Mouse (Mus musculus) MEL (cell line): ENCODE results near the gene Erp29. TPM values are rescaled to one million over a fixed set of nuclear protein-coding genes. Genes with fewer than 3 reads are reported as not detected.

Experiments used
- DNase-seq: peaks from one replicate; pipeline ENCODE4 v3.0.0; 2011; ENCODE audit warnings: low read depth, low spot score
- H3K27ac ChIP-seq: 2 replicates; pipeline ENCODE4 v1.5.1; 2012; ENCODE audit warnings: low read depth, mild to moderate bottlenecking, control low read depth, low read length, moderate library complexity; ENCODE audit not compliant: control insufficient read depth
- H3K27me3 ChIP-seq, 2 experiments: fragments of 150-350 bp in 1 of 2; sonication (generic) in 1 of 2; 2 replicates each; pipeline ENCODE4 v1.6.1; 2012; ENCODE audit warnings: low read length in 2 of 2, mild to moderate bottlenecking in 2 of 2, improper control_type of control experiment in 1 of 2, moderate library complexity in 1 of 2; ENCODE audit not compliant: insufficient read depth in 2 of 2, control insufficient read depth in 1 of 2
- H3K36me3 ChIP-seq, 2 experiments: 2 replicates each; pipeline ENCODE4 v1.6.1; 2012 to 2014; ENCODE audit warnings: low read length in 2 of 2, improper control_type of control experiment in 1 of 2, inconsistent platforms in 1 of 2, mild to moderate bottlenecking in 1 of 2; ENCODE audit not compliant: insufficient read depth in 2 of 2, control insufficient read depth in 1 of 2
- H3K4me1 ChIP-seq, 2 experiments: fragments of 150-350 bp in 1 of 2; sonication (generic) in 1 of 2; 2 replicates each; pipeline ENCODE4 v1.6.1; 2012; ENCODE audit warnings: low read length in 2 of 2, improper control_type of control experiment in 1 of 2, mild to moderate bottlenecking in 1 of 2; ENCODE audit not compliant: insufficient read depth in 2 of 2, control insufficient read depth in 1 of 2
- H3K4me3 ChIP-seq, 2 experiments: fragments of 150-350 bp in 1 of 2; sonication (generic) in 1 of 2; 2 replicates each; pipeline ENCODE4 v1.5.1; 2012; ENCODE audit warnings: low read depth in 2 of 2, low read length in 2 of 2, mild to moderate bottlenecking in 2 of 2, moderate library complexity in 2 of 2, control low read depth in 1 of 2, improper control_type of control experiment in 1 of 2; ENCODE audit not compliant: control insufficient read depth in 1 of 2, insufficient read depth in 1 of 2
- H3K79me2 ChIP-seq: 2 replicates; pipeline ENCODE4 v1.6.1; 2012; ENCODE audit warnings: mild to moderate bottlenecking, low read length, moderate library complexity; ENCODE audit not compliant: control insufficient read depth, poor library complexity, insufficient read depth
- H3K9ac ChIP-seq: 2 replicates; pipeline ENCODE4 v1.6.1; 2012; ENCODE audit warnings: low read depth, mild to moderate bottlenecking, control low read depth, low read length, moderate library complexity; ENCODE audit not compliant: control insufficient read depth, poor library complexity, severe bottlenecking
- H3K9me3 ChIP-seq: fragments of 150-350 bp; sonication (generic); replicated peaks from 2 replicates; pipeline ENCODE4 v1.6.1; 2012; ENCODE audit warnings: mild to moderate bottlenecking, low read length, improper control_type of control experiment, moderate library complexity; ENCODE audit not compliant: insufficient read depth
- BHLHE40 ChIP-seq: IDR thresholded peaks from 2 replicates; pipeline ENCODE4 v1.6.1; 2012; ENCODE audit warnings: low read depth, mild to moderate bottlenecking, inconsistent platforms, low read length, improper control_type of control experiment, borderline replicate concordance
- ELF1 ChIP-seq: IDR thresholded peaks from 2 replicates; pipeline ENCODE4 v1.6.1; 2014; ENCODE audit warnings: low read depth, mild to moderate bottlenecking, inconsistent platforms, low read length, improper control_type of control experiment, moderate library complexity
- EP300 ChIP-seq, 2 experiments: IDR thresholded peaks; 2 replicates each; pipeline ENCODE4 v1.6.1; 2011; ENCODE audit warnings: improper control_type of control experiment in 2 of 2, low read length in 2 of 2, low read depth in 1 of 2, mild to moderate bottlenecking in 1 of 2
- ETS1 ChIP-seq: IDR thresholded peaks from 2 replicates; pipeline ENCODE4 v1.6.1; 2012; ENCODE audit warnings: low read depth, mild to moderate bottlenecking, inconsistent platforms, low read length, improper control_type of control experiment, moderate library complexity
- GATA1 ChIP-seq: IDR thresholded peaks from 2 replicates; pipeline ENCODE4 v1.6.1; 2011; ENCODE audit warnings: low read depth, low read length, improper control_type of control experiment
- JUND ChIP-seq: IDR thresholded peaks from 2 replicates; pipeline ENCODE4 v1.6.1; 2011; ENCODE audit warnings: low read depth, mild to moderate bottlenecking, improper control_type of control experiment, low read length
- MAX ChIP-seq: IDR thresholded peaks from 2 replicates; pipeline ENCODE4 v1.6.1; 2011; ENCODE audit warnings: low read length, improper control_type of control experiment
- MXI1 ChIP-seq: IDR thresholded peaks from 2 replicates; pipeline ENCODE4 v1.6.1; 2011; ENCODE audit warnings: mild to moderate bottlenecking, low read depth, low read length, improper control_type of control experiment
- MYB ChIP-seq: IDR thresholded peaks from 2 replicates; pipeline ENCODE4 v1.6.1; 2011; ENCODE audit warnings: mild to moderate bottlenecking, low read depth, low read length, improper control_type of control experiment
- MYC ChIP-seq: IDR thresholded peaks from 2 replicates; pipeline ENCODE4 v1.6.1; 2011; ENCODE audit warnings: low read depth, mild to moderate bottlenecking, low read length, improper control_type of control experiment, moderate library complexity
- NELFE ChIP-seq: IDR thresholded peaks from 2 replicates; pipeline ENCODE4 v1.6.1; 2011; ENCODE audit warnings: low read depth, low read length, improper control_type of control experiment
- POLR2A ChIP-seq, 2 experiments: IDR thresholded peaks; 2 replicates each; pipeline ENCODE4 v1.6.1; 2011 to 2012; ENCODE audit warnings: low read length in 2 of 2, mild to moderate bottlenecking in 2 of 2, control low read depth in 1 of 2, improper control_type of control experiment in 1 of 2, low read depth in 1 of 2, moderate library complexity in 1 of 2; ENCODE audit not compliant: control insufficient read depth in 1 of 2, insufficient read depth in 1 of 2, poor library complexity in 1 of 2
- POLR2AphosphoS2 ChIP-seq: IDR thresholded peaks from 2 replicates; pipeline ENCODE4 v1.6.1; 2011; ENCODE audit warnings: low read length, improper control_type of control experiment
- POLR2AphosphoS5 ChIP-seq: IDR thresholded peaks from 2 replicates; pipeline ENCODE4 v1.6.1; 2012; ENCODE audit warnings: low read depth, borderline replicate concordance, mild to moderate bottlenecking, inconsistent platforms, low read length, moderate library complexity, mixed read lengths
- RCOR1 ChIP-seq: IDR thresholded peaks from 2 replicates; pipeline ENCODE4 v1.6.1; 2012; ENCODE audit warnings: low read depth, mild to moderate bottlenecking, inconsistent platforms, low read length, improper control_type of control experiment
- SIN3A ChIP-seq: IDR thresholded peaks from 2 replicates; pipeline ENCODE4 v1.6.1; 2012; ENCODE audit warnings: low read length, improper control_type of control experiment, inconsistent platforms
- SMC3 ChIP-seq: IDR thresholded peaks from 2 replicates; pipeline ENCODE4 v1.6.1; 2011; ENCODE audit warnings: low read depth, low read length, improper control_type of control experiment
- TCF12 ChIP-seq: IDR thresholded peaks from 2 replicates; pipeline ENCODE4 v1.6.1; 2014; ENCODE audit warnings: low read depth, mild to moderate bottlenecking, inconsistent platforms, low read length, improper control_type of control experiment, moderate library complexity
- USF1 ChIP-seq: IDR thresholded peaks from 2 replicates; pipeline ENCODE4 v1.6.1; 2014; ENCODE audit warnings: low read depth, mild to moderate bottlenecking, inconsistent platforms, low read length, improper control_type of control experiment, moderate library complexity
- ZC3H11A ChIP-seq: IDR thresholded peaks from 2 replicates; pipeline ENCODE4 v1.6.1; 2012; ENCODE audit warnings: low read depth, mild to moderate bottlenecking, inconsistent platforms, low read length, improper control_type of control experiment
- ZMIZ1 ChIP-seq: IDR thresholded peaks from 2 replicates; pipeline ENCODE4 v1.6.1; 2012; ENCODE audit warnings: low read depth, mild to moderate bottlenecking, inconsistent platforms, low read length, improper control_type of control experiment, moderate library complexity
- ZNF384 ChIP-seq: IDR thresholded peaks from 2 replicates; pipeline ENCODE4 v1.6.1; 2012; ENCODE audit warnings: low read depth, mild to moderate bottlenecking, inconsistent platforms, low read length, improper control_type of control experiment
- polyA plus RNA-seq, 2 experiments: library from polyadenylated mRNA; stranded (reverse) in 1 of 2; unstranded in 1 of 2; fragments of >175 nt in 1 of 2; fragments of >200 nt in 1 of 2; gene quantifications; 2 replicates each; pipeline versions ENCODE4 v1.2.1 to v1.2.4; 2012; ENCODE audit warnings: low replicate concordance in 2 of 2, low read depth in 1 of 2; ENCODE audit not compliant: insufficient read length in 2 of 2, insufficient read depth in 1 of 2, missing spikeins in 1 of 2
- total RNA-seq: library from RNA; depleted of rRNA; stranded (reverse); fragments of 300-350 nt; gene quantifications from 2 replicates; pipeline ENCODE4 v1.2.3, GENCODE M21; 2012

Erp29 gene
- total and polyA plus RNA-seq, 3 experiments, result 167 to 244 TPM; not detected in 1

GRCm38 (mm10) chr5:121461339-121462170 lies 9.2 kb upstream of the Erp29 start:
- Histone ChIP-seq H3K4me3 (no peak overlapping the region), H3K27ac (peak overlapping the region; percentile 9; the same call in 1 of the 2 replicates), H3K27me3 (no peaks in the 10 kb centered on the region), H3K4me1 (peaks cover 0 to 10% of the 10 kb centered on the region in 2 experiments; a peak in 3 of 4 replicates), H3K9me3 (no peaks in the 10 kb centered on the region), H3K9ac (no peak overlapping the region), H3K36me3 (peaks cover 0 to 17% of the 10 kb centered on the region in 2 experiments; a peak in 2 of 4 replicates), H3K79me2 (no peaks in the 10 kb centered on the region)
- TF ChIP-seq BHLHE40 (peak; percentile 52; the same call in 1 of the 2 replicates), ZC3H11A (no peak), POLR2AphosphoS5 (peak; percentile 66; the same call in 1 of the 2 replicates), GATA1 (peak; percentile 45), ZMIZ1 (no peak), MYB (no peak), ETS1 (no peak), POLR2A (IDR thresholded peaks at IDR 0.05; ENCODE audit: control insufficient read depth in 1 of 2, insufficient read depth in 1 of 2, low read depth in 1 of 2, low read length in 2 of 2, poor library complexity in 1 of 2) (no peak), TCF12 (peak; percentile 33; the same call in 1 of the 2 replicates), SIN3A (0 out of 2 replicates have a peak, but pooled peaks have one; percentile 36), MYC (peak; percentile 38; the same call in 1 of the 2 replicates), EP300 (IDR thresholded peaks at IDR 0.05; ENCODE audit: low read depth in 1 of 2, low read length in 2 of 2) (peak; percentile 20 to 28; a peak in 1 of 4 replicates), MXI1 (peak; percentile 14; the same call in 1 of the 2 replicates), MAX (peak; percentile 42; the same call in 1 of the 2 replicates)
- no peak for DNase-seq

DNA sequence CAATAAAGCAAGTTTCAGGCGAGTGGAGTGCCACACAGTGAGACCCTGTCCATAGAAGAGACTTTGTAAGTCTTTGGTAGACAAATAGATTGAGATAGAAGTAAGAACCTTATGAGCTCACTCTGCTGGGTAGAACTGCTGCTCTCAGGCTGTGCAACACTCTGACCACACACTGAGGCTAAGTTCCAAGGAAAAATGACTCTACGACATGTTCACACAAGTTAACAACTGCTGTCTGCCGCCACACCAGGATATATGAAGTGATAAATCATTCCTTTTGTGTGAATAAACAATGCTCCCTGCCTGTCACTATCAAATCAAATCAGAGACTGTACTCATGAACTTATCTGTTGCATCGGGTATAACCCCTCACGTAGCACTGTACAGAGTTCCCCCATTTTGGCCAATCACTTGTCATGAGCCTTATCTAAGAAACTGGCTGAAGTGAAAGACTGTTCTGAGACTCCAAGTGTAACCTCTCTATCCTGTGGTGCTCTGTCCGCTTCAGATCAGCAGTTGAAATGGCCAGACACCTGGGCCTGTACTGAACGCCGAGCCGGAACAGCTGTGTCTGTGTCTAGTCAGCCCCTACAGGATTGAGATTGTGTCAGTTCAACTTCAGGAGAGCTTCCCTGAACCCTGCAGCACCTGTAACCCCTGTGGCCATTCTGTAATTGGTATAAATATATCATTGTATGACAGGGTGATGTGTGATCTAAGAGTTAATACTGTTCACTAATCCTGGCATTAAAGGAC lies 3.4 kb upstream of the Erp29 start:
- H3K9ac ChIP-seq, result no peak overlapping the region
- H3K9me3 ChIP-seq, result no peaks in the 10 kb centered on the region
- peaks cover 7 to 23% of the 10 kb centered on the region in 2 experiments for H3K4me1 ChIP-seq
- no peak overlapping the region for H3K4me3 ChIP-seq
- peaks cover 0 to 19% of the 10 kb centered on the region in 2 experiments; a peak in 2 of 4 replicates for H3K36me3 ChIP-seq
- H3K79me2 ChIP-seq, result peaks cover 16% of the 10 kb centered on the region
- H3K27ac ChIP-seq, result no peak overlapping the region
- TF ChIP-seq RCOR1 (peak; percentile 53), POLR2AphosphoS2 (peak; percentile 52; the same call in 1 of the 2 replicates), ZNF384 (no peak), NELFE (peak; percentile 24; the same call in 1 of the 2 replicates), GATA1 (peak; percentile 65), JUND (no peak), SIN3A (peak; percentile 35; the same call in 1 of the 2 replicates), USF1 (no peak), EP300 (IDR thresholded peaks at IDR 0.05; ENCODE audit: low read depth in 1 of 2, low read length in 2 of 2) (peak in 1 of 2 experiments; percentile 35; a peak in 1 of 4 replicates), ZMIZ1 (0 out of 2 replicates have a peak, but pooled peaks have one; percentile 51), SMC3 (peak; percentile 6; the same call in 1 of the 2 replicates), POLR2A (IDR thresholded peaks at IDR 0.05; ENCODE audit: control insufficient read depth in 1 of 2, insufficient read depth in 1 of 2, low read depth in 1 of 2, low read length in 2 of 2, poor library complexity in 1 of 2) (0 out of 4 replicates have a peak, but pooled peaks of 1 of the 2 experiments have one; percentile 20), ELF1 (no peak), TCF12 (0 out of 2 replicates have a peak, but pooled peaks have one; percentile 3)
- TF ChIP-seq, all 39 proteins: peak for 10
- DNase-seq, result peak; percentile 57
- H3K27me3 ChIP-seq, result no peaks in the 10 kb centered on the region
